Mouse (Mus musculus) v-Abl transformed pro-B cells (cell line): ENCODE measurements at regions not wholly inside any gene's neighbourhood (a gene's known extent, or its start where the extent isn't known, plus 50 kb on each side); places are given as distances from the start of the nearest gene placed in this dataset.

Experiments used
- in situ Hi-C, 2 experiments: fragments of 400-800 bp; cut with MboI; formaldehyde crosslinking; loops; one replicate each; pipeline ENCODE4 v1.15.1; 2025; ENCODE audit not compliant: unreplicated experiment in 2 of 2

- in situ Hi-C loops = loop anchor here in 1 of 2 experiments (25.0 kb wide), 1 partner anchor 567 kb away; no protein-coding TSS in a partner anchor
Observed at GRCm38 (mm10) chr12:12645183-12645582, 296.5 kb downstream of the Mycn start.

- in situ Hi-C loops = loop anchor here in 1 of 2 experiments (25.0 kb wide), 1 partner anchor 569 kb away; no protein-coding TSS in a partner anchor
Observed at GRCm38 (mm10) chr12:12643247-12643963, 298.3 kb downstream of the Mycn start.

GRCm38 (mm10) chr12:12635308-12635707, 306.4 kb downstream of the Mycn start:
- in situ Hi-C loops = loop anchor here in 1 of 2 experiments (25.0 kb wide), 1 partner anchor 577 kb away; no protein-coding TSS in a partner anchor

GRCm38 (mm10) chr12:12627597-12627996, 314.1 kb downstream of the Mycn start:
- in situ Hi-C loops = loop anchor here (10.0 to 25.0 kb wide), 2 partner anchors 317 to 585 kb away; partner anchors contain the start of gene Mycn (in 1 of the 2)

GRCm38 (mm10) chr12:12625788-12626187, 315.9 kb downstream of the Mycn start:
- in situ Hi-C loops = loop anchor here (10.0 to 25.0 kb wide), 2 partner anchors 319 to 587 kb away; partner anchors contain the start of gene Mycn (in 1 of the 2)

- in situ Hi-C loops = loop anchor here (5.0 to 10.0 kb wide), 2 partner anchors 319 to 322 kb away; partner anchors contain the start of gene Mycn (in 2 of the 2)
Observed at GRCm38 (mm10) chr12:12622712-12623292, 318.9 kb downstream of the Mycn start.

- in situ Hi-C loops = loop anchor here (5.0 to 10.0 kb wide), 2 partner anchors 321 to 323 kb away; partner anchors contain the start of gene Mycn (in 2 of the 2)
Observed at GRCm38 (mm10) chr12:12621506-12621905, 320.2 kb downstream of the Mycn start.

- in situ Hi-C loops = loop anchor here (5.0 to 10.0 kb wide), 2 partner anchors 322 to 324 kb away; partner anchors contain the start of gene Mycn (in 2 of the 2)
Observed at GRCm38 (mm10) chr12:12620316-12620715, 321.4 kb downstream of the Mycn start.

- in situ Hi-C loops = no loop called here
Observed at GRCm38 (mm10) chr12:12619431-12619830, 322.3 kb downstream of the Mycn start.

- in situ Hi-C loops = no loop called here
Observed at GRCm38 (mm10) chr12:12612520-12612919, 329.2 kb downstream of the Mycn start.

GRCm38 (mm10) chr12:12610861-12611260, 330.9 kb downstream of the Mycn start:
- in situ Hi-C loops = no loop called here

GRCm38 (mm10) chr12:12607995-12608394, 333.7 kb downstream of the Mycn start:
- in situ Hi-C loops = no loop called here

GRCm38 (mm10) chr12:12606911-12607310, 334.8 kb downstream of the Mycn start:
- in situ Hi-C loops = no loop called here

- in situ Hi-C loops = no loop called here
Observed at GRCm38 (mm10) chr12:12605495-12605894, 336.2 kb downstream of the Mycn start.

GRCm38 (mm10) chr12:12601362-12601761, 339.4 kb downstream of the Fam49a start:
- in situ Hi-C loops = no loop called here

- in situ Hi-C loops = loop anchor here (25.0 kb wide), 1 partner anchor 158 kb away; no protein-coding TSS in a partner anchor
Observed at GRCm38 (mm10) chr12:12595399-12595798, 333.5 kb downstream of the Fam49a start.

- in situ Hi-C loops = loop anchor here (25.0 kb wide), 1 partner anchor 157 kb away; no protein-coding TSS in a partner anchor
Observed at GRCm38 (mm10) chr12:12594567-12594966, 332.6 kb downstream of the Fam49a start.

- in situ Hi-C loops = loop anchor here (25.0 kb wide), 1 partner anchor 156 kb away; no protein-coding TSS in a partner anchor
Observed at GRCm38 (mm10) chr12:12593343-12593742, 331.4 kb downstream of the Fam49a start.

- in situ Hi-C loops = loop anchor here (25.0 kb wide), 1 partner anchor 154 kb away; no protein-coding TSS in a partner anchor
Observed at GRCm38 (mm10) chr12:12590753-12591291, 328.9 kb downstream of the Fam49a start.

GRCm38 (mm10) chr12:12588771-12589370, 326.9 kb downstream of the Fam49a start:
- in situ Hi-C loops = loop anchor here (25.0 kb wide), 1 partner anchor 152 kb away; no protein-coding TSS in a partner anchor
